Mouse (Mus musculus) bone marrow macrophage, adult 2 months (primary cell): Measurements from ENCODE around the gene Ano9. TPM values are rescaled to one million over a fixed set of nuclear protein-coding genes. Genes with fewer than 3 reads are reported as not detected.
A peak's percentile ranks its signal among the peaks of the same experiment; 100 is the strongest.

Source experiments
- H3K27ac ChIP-seq: 2 replicates; pipeline ENCODE4 v1.5.1; 2012; ENCODE audit warnings: low read depth, low read length; ENCODE audit not compliant: insufficient read depth
- H3K4me1 ChIP-seq: 2 replicates; pipeline ENCODE4 v1.6.1; 2012; ENCODE audit warnings: low read length; ENCODE audit not compliant: control insufficient read depth, insufficient read depth
- H3K4me3 ChIP-seq: 2 replicates; pipeline ENCODE4 v1.5.1; 2012; ENCODE audit warnings: mild to moderate bottlenecking, low read length, moderate library complexity; ENCODE audit not compliant: insufficient read depth
- CTCF ChIP-seq: IDR thresholded peaks from 2 replicates; pipeline ENCODE4 v1.5.1; 2012; ENCODE audit warnings: low read depth, mild to moderate bottlenecking, low read length, moderate library complexity
- POLR2A ChIP-seq: IDR thresholded peaks from 2 replicates; pipeline ENCODE4 v1.6.1; 2012; ENCODE audit warnings: mild to moderate bottlenecking, low read depth, low read length, borderline replicate concordance
- polyA plus RNA-seq: library from polyadenylated mRNA; stranded (reverse); fragments of >200 nt; gene quantifications from 2 replicates; pipeline ENCODE4 v1.2.4, GENCODE M21; 2012; ENCODE audit not compliant: missing spikeins, insufficient read depth, insufficient read length

Gene Ano9
- polyA plus RNA-seq, 1 experiment = not detected

GRCm38 (mm10) chr7:141068351-141068750, 49.3 kb downstream of the Ano9 start:
- TF ChIP-seq POLR2A (no peak), CTCF (no peak)
- Histone ChIP-seq H3K4me1 (peaks cover 7% of the 10 kb centered on the region), H3K4me3 (no peak overlapping the region), H3K27ac (no peak overlapping the region)

- no peak overlapping the region for H3K27ac ChIP-seq
- no peak overlapping the region for H3K4me3 ChIP-seq
- TF ChIP-seq CTCF (no peak), POLR2A (no peak)
- peaks cover 7% of the 10 kb centered on the region for H3K4me1 ChIP-seq
Observed at GRCm38 (mm10) chr7:141064576-141064975, 53.0 kb downstream of the Ano9 start.

GRCm38 (mm10) chr7:141064175-141064574, 53.4 kb downstream of the Ano9 start:
- H3K27ac ChIP-seq = no peak overlapping the region
- TF ChIP-seq CTCF (no peak), POLR2A (no peak)
- no peak overlapping the region for H3K4me3 ChIP-seq
- peaks cover 7% of the 10 kb centered on the region for H3K4me1 ChIP-seq

GRCm38 (mm10) chr7:141063353-141063752, 54.3 kb downstream of the Ano9 start:
- no peak overlapping the region for H3K27ac ChIP-seq
- no peak for TF ChIP-seq POLR2A
- TF ChIP-seq CTCF = no peak
- no peak overlapping the region for H3K4me3 ChIP-seq
- H3K4me1 ChIP-seq = peaks cover 7% of the 10 kb centered on the region

- TF ChIP-seq CTCF (no peak), POLR2A (no peak)
- Histone ChIP-seq H3K27ac (no peak overlapping the region), H3K4me1 (peaks cover 7% of the 10 kb centered on the region), H3K4me3 (no peak overlapping the region)
Observed at GRCm38 (mm10) chr7:141062525-141062924, 55.1 kb downstream of the Ano9 start.

- Histone ChIP-seq H3K4me3 (no peak overlapping the region), H3K27ac (no peak overlapping the region), H3K4me1 (peaks cover 7% of the 10 kb centered on the region)
- no peak for TF ChIP-seq CTCF
Observed at GRCm38 (mm10) chr7:141061269-141061692, 56.3 kb downstream of the Ano9 start.

- Histone ChIP-seq H3K27ac (no peak within 1 kb of the TSS), H3K4me1 (peaks cover 7% of the 10 kb centered on the region), H3K4me3 (peak within 1 kb of the TSS; percentile 39)
- TF ChIP-seq CTCF (no peak), POLR2A (no peak)
Observed at GRCm38 (mm10) chr7:141060426-141061242, 57.0 kb downstream of the Ano9 start, which contains the start of gene B4galnt4. Gene B4galnt4, plus strand, starts transcription at chr7:141061104.

- peaks cover 7% of the 10 kb centered on the region for H3K4me1 ChIP-seq
- no peak overlapping the region for H3K4me3 ChIP-seq
- TF ChIP-seq POLR2A (no peak), CTCF (no peak)
- no peak overlapping the region for H3K27ac ChIP-seq
Observed at GRCm38 (mm10) chr7:141059929-141060328, 57.7 kb downstream of the Ano9 start.

- H3K4me1 ChIP-seq = peaks cover 2% of the 10 kb centered on the region
- H3K27ac ChIP-seq = no peak overlapping the region
- TF ChIP-seq CTCF = no peak
- TF ChIP-seq POLR2A = no peak
- H3K4me3 ChIP-seq = no peak overlapping the region
Observed at GRCm38 (mm10) chr7:141058601-141059341, 58.8 kb downstream of the Ano9 start.

- Histone ChIP-seq H3K4me1 (no peaks in the 10 kb centered on the region), H3K4me3 (no peak overlapping the region), H3K27ac (no peak overlapping the region)
- no peak for TF ChIP-seq CTCF
- no peak for TF ChIP-seq POLR2A
Observed at GRCm38 (mm10) chr7:141057541-141057940, 60.1 kb downstream of the Ano9 start.
